Mouse (Mus musculus): ENCODE measurements around the gene Ash1l. TPM values are rescaled to one million over a fixed set of nuclear protein-coding genes. Genes with fewer than 3 reads are reported as not detected.

Ash1l gene
- polyA plus RNA-seq, 1 experiment from 2014 or later, result 21.3 TPM

DNA sequence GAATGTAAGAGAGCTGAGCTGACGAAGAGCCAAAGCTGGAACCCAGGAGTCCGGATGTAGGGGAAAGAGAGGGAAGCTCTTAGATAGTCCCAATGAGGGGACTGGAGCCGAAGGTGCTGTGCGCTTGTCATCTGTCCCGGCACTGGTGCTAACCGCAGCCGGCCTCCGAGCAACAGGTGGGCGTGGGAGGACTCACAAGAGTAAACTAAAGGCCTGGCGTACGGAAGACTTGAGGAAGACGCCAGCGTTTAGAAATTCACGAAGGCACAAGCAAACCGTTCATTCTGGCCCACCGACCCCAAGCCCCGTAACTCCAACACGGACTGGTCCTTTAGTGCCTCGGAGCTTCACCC lies 151.0 kb downstream of the Ash1l start:
- peak overlapping the region; percentile 67 for H3K9ac ChIP-seq
- no peak for ATAC-seq (ENCODE audit: insufficient number of reproducible peaks, low FRiP score, low TSS enrichment, low read depth)
- 0% methylated on average over 19 of the region's 19 CpGs for WGBS

DNA sequence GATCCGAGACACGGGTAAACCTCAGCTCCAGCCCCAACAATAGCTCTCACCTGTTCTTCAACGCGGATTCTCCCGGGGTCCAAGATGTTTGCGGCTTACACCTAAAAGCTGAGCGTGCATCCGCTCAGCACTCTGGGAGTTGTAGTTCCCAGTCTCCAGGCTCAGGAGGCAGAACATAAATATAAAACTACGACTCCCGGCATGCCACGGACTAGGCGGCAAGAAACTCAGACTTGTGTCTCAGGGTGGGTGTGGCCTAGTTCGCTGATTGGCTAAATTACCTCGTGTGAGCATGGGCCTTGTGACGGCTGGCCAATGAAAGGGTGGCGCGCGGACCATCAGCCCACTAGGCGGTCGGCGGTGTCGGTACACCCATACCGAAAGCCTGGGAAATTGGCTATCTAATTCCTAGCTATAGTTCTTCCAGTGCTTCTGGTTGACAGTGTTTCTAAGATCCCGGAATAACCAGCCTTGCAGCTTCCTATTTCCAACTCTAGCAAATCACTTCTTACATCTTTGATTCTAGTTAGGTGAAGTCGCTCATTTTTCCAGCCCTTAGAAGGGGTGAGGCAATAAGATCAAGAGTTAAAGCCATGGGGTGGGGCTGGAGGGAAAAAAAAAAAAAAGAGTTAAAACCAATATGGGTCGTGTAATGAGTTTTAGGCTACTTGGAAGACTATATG lies 151.5 kb downstream of the Ash1l start, which contains the start of gene Fdps:
Gene Fdps (minus strand): TSS at position 148 of the 683 bp plus-strand sequence.
- Histone ChIP-seq H3K9ac (peak within 1 kb of the TSS; percentile 67), H3K4me3 (peak within 1 kb of the TSS; percentile 62), H3K36me3 (peaks cover 26% of the 10 kb centered on the region), H3K27me3 (no peaks in the 10 kb centered on the region), H3K27ac (peak within 1 kb of the TSS; percentile 82), H3K4me2 (peak within 1 kb of the TSS; percentile 84), H3K9me3 (no peaks in the 10 kb centered on the region), H3K4me1 (peaks cover 32% of the 10 kb centered on the region)
- under 1% methylated on average over 26 of the region's 26 CpGs for WGBS
- peak; percentile 98 for ATAC-seq (ENCODE audit: insufficient number of reproducible peaks, low FRiP score, low TSS enrichment, low read depth)

More for the DNA sequence above, 151.0 kb downstream of the Ash1l start:
- Histone ChIP-seq H3K4me2 (peak overlapping the region; percentile 84), H3K9me3 (no peaks in the 10 kb centered on the region), H3K4me3 (peak overlapping the region; percentile 62), H3K4me1 (peaks cover 32% of the 10 kb centered on the region), H3K27me3 (no peaks in the 10 kb centered on the region), H3K27ac (peak overlapping the region; percentile 82), H3K36me3 (peaks cover 31% of the 10 kb centered on the region)

GRCm38 (mm10) chr3:89102495-89103290 lies 152.3 kb downstream of the Ash1l start:
- Histone ChIP-seq H3K27ac (peak overlapping the region; percentile 64), H3K4me2 (peak overlapping the region; percentile 39), H3K4me1 (peaks cover 32% of the 10 kb centered on the region), H3K36me3 (peaks cover 21% of the 10 kb centered on the region), H3K27me3 (no peaks in the 10 kb centered on the region), H3K9me3 (no peaks in the 10 kb centered on the region), H3K9ac (no peak overlapping the region), H3K4me3 (peak overlapping the region; percentile 62)
- 52% methylated on average over 12 of the region's 12 CpGs for WGBS
- ATAC-seq (ENCODE audit: insufficient number of reproducible peaks, low FRiP score, low TSS enrichment, low read depth), result no peak

DNA sequence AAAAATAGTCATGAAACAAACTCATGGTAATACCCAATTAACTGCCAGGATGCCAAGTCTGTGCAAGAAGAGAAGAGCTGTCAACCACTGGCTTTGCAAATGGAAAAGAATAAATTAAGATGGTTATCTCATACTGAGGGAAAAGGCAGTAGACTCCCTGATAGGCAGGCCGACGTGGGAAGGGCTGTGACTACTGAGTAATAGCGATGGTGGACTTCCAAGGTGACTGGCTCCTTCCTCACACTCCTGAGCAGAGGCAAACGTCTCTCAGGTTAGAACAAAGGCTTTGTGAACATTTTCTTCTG lies 152.8 kb downstream of the Ash1l start:
- no peak overlapping the region for H3K4me3 ChIP-seq
- H3K27ac ChIP-seq, result no peak overlapping the region
- H3K9ac ChIP-seq, result no peak overlapping the region
- H3K27me3 ChIP-seq, result no peaks in the 10 kb centered on the region
- H3K4me2 ChIP-seq, result no peak overlapping the region
- ATAC-seq (ENCODE audit: insufficient number of reproducible peaks, low FRiP score, low TSS enrichment, low read depth), result no peak
- no peaks in the 10 kb centered on the region for H3K9me3 ChIP-seq
- H3K4me1 ChIP-seq, result peaks cover 32% of the 10 kb centered on the region
- 77% methylated on average over 4 of the region's 4 CpGs for WGBS
- H3K36me3 ChIP-seq, result peaks cover 17% of the 10 kb centered on the region

GRCm38 (mm10) chr3:89106881-89107280 lies 156.5 kb downstream of the Ash1l start:
- peaks cover 6% of the 10 kb centered on the region; the same call in 1 of the 2 replicates for H3K4me1 ChIP-seq
- no peaks in the 10 kb centered on the region for H3K9me3 ChIP-seq
- no peak overlapping the region for H3K4me2 ChIP-seq
- no peaks in the 10 kb centered on the region for H3K27me3 ChIP-seq
- no peak overlapping the region for H3K9ac ChIP-seq
- ATAC-seq (ENCODE audit: insufficient number of reproducible peaks, low FRiP score, low TSS enrichment, low read depth), result no peak
- no peak overlapping the region for H3K27ac ChIP-seq
- no peaks in the 10 kb centered on the region for H3K36me3 ChIP-seq
- no peak overlapping the region for H3K4me3 ChIP-seq

- Histone ChIP-seq H3K4me3 (no peak overlapping the region), H3K27ac (no peak overlapping the region), H3K4me2 (no peak overlapping the region), H3K4me1 (0 out of 2 replicates have a peak, but pooled peaks cover 3% of the 10 kb centered on the region), H3K36me3 (no peaks in the 10 kb centered on the region), H3K9me3 (no peaks in the 10 kb centered on the region), H3K9ac (no peak overlapping the region), H3K27me3 (no peaks in the 10 kb centered on the region)
- 68% methylated on average over 3 of the region's 3 CpGs for WGBS
- no peak for ATAC-seq (ENCODE audit: insufficient number of reproducible peaks, low FRiP score, low TSS enrichment, low read depth)
Observed at GRCm38 (mm10) chr3:89107545-89107944, 157.1 kb downstream of the Ash1l start.

GRCm38 (mm10) chr3:89108146-89108545 lies 157.7 kb downstream of the Ash1l start:
- Histone ChIP-seq H3K9ac (no peak overlapping the region), H3K27ac (no peak overlapping the region), H3K36me3 (no peaks in the 10 kb centered on the region), H3K4me3 (no peak overlapping the region), H3K9me3 (no peaks in the 10 kb centered on the region), H3K4me2 (no peak overlapping the region), H3K4me1 (no peaks in the 10 kb centered on the region), H3K27me3 (no peaks in the 10 kb centered on the region)
- no peak for ATAC-seq (ENCODE audit: insufficient number of reproducible peaks, low FRiP score, low TSS enrichment, low read depth)
- 42% methylated on average over 1 of the region's 1 CpGs for WGBS

DNA sequence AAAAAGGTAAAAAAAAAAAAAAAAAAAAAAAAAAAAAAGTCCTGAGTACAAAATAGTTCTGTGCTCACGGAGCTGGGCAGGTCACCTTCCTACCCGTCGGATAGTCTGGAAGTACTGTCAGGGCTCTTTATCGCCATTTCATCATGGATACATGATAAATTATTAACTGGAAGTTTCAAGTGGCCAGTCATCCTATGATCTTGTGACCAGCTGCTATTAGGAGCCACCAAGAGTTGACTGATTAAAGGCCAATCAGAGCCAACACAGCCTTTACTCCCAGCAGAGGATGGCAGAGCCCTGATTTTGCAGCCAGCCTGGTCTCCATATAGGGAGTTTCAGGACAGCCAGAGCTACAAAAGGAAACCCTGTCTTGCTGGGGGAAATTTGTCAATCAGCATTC lies 162.6 kb downstream of the Ash1l start:
- H3K4me3 ChIP-seq, result no peak overlapping the region
- H3K4me1 ChIP-seq, result no peaks in the 10 kb centered on the region
- H3K36me3 ChIP-seq, result no peaks in the 10 kb centered on the region
- no peak overlapping the region for H3K9ac ChIP-seq
- no peaks in the 10 kb centered on the region for H3K27me3 ChIP-seq
- no peak overlapping the region for H3K4me2 ChIP-seq
- 86% methylated on average over 4 of the region's 4 CpGs for WGBS
- H3K27ac ChIP-seq, result no peak overlapping the region
- ATAC-seq (ENCODE audit: insufficient number of reproducible peaks, low FRiP score, low TSS enrichment, low read depth), result no peak
- H3K9me3 ChIP-seq, result no peaks in the 10 kb centered on the region

GRCm38 (mm10) chr3:89115522-89115921 lies 165.1 kb downstream of the Ash1l start:
- Histone ChIP-seq H3K9ac (no peak overlapping the region), H3K4me1 (no peaks in the 10 kb centered on the region), H3K9me3 (no peaks in the 10 kb centered on the region), H3K36me3 (no peaks in the 10 kb centered on the region), H3K27me3 (no peaks in the 10 kb centered on the region), H3K4me3 (no peak overlapping the region), H3K27ac (no peak overlapping the region), H3K4me2 (no peak overlapping the region)
- ATAC-seq (ENCODE audit: insufficient number of reproducible peaks, low FRiP score, low TSS enrichment, low read depth), result no peak
- 3% methylated on average over 2 of the region's 2 CpGs for WGBS

- 82% methylated on average over 2 of the region's 2 CpGs for WGBS
- no peak for ATAC-seq (ENCODE audit: insufficient number of reproducible peaks, low FRiP score, low TSS enrichment, low read depth)
- H3K27me3 ChIP-seq, result no peaks in the 10 kb centered on the region
Observed at GRCm38 (mm10) chr3:89123313-89123712, 172.9 kb downstream of the Ash1l start.

DNA sequence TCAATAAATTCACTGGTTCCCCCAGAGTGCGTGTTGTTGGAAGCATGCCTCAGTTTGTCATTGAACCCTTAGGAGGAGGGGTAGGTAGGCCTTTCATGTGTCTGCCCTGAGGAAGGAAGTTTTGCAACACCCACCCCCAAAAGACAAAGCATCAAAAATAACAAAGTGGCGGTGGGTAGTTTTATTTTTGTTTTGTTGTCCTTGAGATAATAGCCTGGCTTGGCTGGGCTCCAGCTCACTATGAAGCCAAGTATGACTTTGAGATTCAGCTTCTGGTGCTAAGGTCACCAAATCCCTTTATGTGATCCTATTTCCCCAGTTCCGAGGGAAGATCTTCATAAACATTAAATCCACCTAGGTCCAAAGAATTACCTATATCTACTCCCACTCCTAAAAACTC lies 173.8 kb downstream of the Ash1l start:
- Histone ChIP-seq H3K36me3 (no peaks in the 10 kb centered on the region), H3K4me2 (no peak overlapping the region), H3K4me3 (no peak overlapping the region), H3K27ac (no peak overlapping the region), H3K27me3 (no peaks in the 10 kb centered on the region), H3K9me3 (no peaks in the 10 kb centered on the region), H3K4me1 (no peaks in the 10 kb centered on the region), H3K9ac (no peak overlapping the region)
- no peak for ATAC-seq (ENCODE audit: insufficient number of reproducible peaks, low FRiP score, low TSS enrichment, low read depth)
- WGBS, result 77% methylated on average over 3 of the region's 3 CpGs

More at GRCm38 (mm10) chr3:89123313-89123712, 172.9 kb downstream of the Ash1l start:
- no peak overlapping the region for H3K4me3 ChIP-seq
- H3K9ac ChIP-seq, result no peak overlapping the region
- no peak overlapping the region for H3K27ac ChIP-seq
- H3K9me3 ChIP-seq, result no peaks in the 10 kb centered on the region
- H3K4me2 ChIP-seq, result no peak overlapping the region
- H3K4me1 ChIP-seq, result no peaks in the 10 kb centered on the region
- H3K36me3 ChIP-seq, result no peaks in the 10 kb centered on the region

DNA sequence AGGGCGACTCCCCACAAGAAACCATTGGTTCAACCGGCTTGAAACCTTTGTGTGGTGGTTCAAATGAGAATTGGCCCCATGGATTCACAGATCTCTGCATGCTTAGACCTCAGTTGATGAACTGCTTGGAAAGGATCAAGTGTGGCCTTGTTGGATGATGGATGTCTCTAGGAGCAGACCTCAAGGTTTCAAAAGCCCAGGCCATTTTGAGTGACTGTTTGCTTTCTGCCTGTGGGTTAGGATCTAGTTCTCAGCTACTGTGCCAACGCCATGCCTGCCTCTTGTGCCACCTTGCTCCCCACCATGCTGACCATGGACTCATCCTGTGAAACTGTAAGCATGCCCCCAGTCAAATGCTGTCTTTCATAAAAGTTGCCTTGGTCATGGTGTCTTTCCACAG lies 175.6 kb downstream of the Ash1l start:
- H3K27ac ChIP-seq, result no peak overlapping the region
- H3K4me1 ChIP-seq, result no peaks in the 10 kb centered on the region
- H3K4me3 ChIP-seq, result no peak overlapping the region
- WGBS, result 94% methylated on average over 3 of the region's 3 CpGs
- H3K4me2 ChIP-seq, result no peak overlapping the region
- no peaks in the 10 kb centered on the region for H3K9me3 ChIP-seq
- no peak overlapping the region for H3K9ac ChIP-seq
- no peak for ATAC-seq (ENCODE audit: insufficient number of reproducible peaks, low FRiP score, low TSS enrichment, low read depth)
- H3K36me3 ChIP-seq, result no peaks in the 10 kb centered on the region
- no peaks in the 10 kb centered on the region for H3K27me3 ChIP-seq
